In genomic region chr2:151676234-151676633, GRCm38 (mm10) we compare ENCODE assay signal across 13 mouse cellular contexts. TPM values are rescaled to one million over a fixed set of nuclear protein-coding genes. Genes with fewer than 3 reads are reported as not detected.
DNase-seq lines count a peak whose midpoint lies in the region; ATAC-seq lines count a peak whose summit lies in the region.
"Had no signal": no experiment of that assay in that cellular context is flagged by ENCODE, and none has a peak within 500 bp of the region (broad histone marks: within the 10 kb centered on the region; RNA-seq: fewer than 3 reads in every experiment).

No protein-coding gene starts in this region.

- no peak overlapping the region for H3K9ac ChIP-seq in limb, embryonic 11.5 days (ENCODE audit: low read length)
- no peak overlapping the region for H3K9ac ChIP-seq in neural tube, embryonic 13.5 days
- H3K9ac ChIP-seq: embryonic facial prominence, embryonic 15.5 days; liver, embryonic 14.5 days had no signal

- no peaks in the 10 kb centered on the region for H3K4me1 ChIP-seq in limb, embryonic 11.5 days (ENCODE audit: control insufficient read depth, insufficient read depth, low read length)
- H3K4me1 ChIP-seq in limb, embryonic 10.5 days = no peaks in the 10 kb centered on the region
- H3K4me1 ChIP-seq in neural tube, embryonic 13.5 days (replicated peaks) = no peaks in the 10 kb centered on the region
- H3K4me1 ChIP-seq: embryonic facial prominence, embryonic 15.5 days had no signal

- 0 out of 2 replicates have a peak, but pooled peaks have one; percentile 21 for ATAC-seq in limb, embryonic 11.5 days (ENCODE audit: insufficient number of reproducible peaks, low FRiP score, low TSS enrichment, low read depth)
- peak; percentile 32; the same call in 1 of the 2 replicates for ATAC-seq in neural tube, embryonic 13.5 days (ENCODE audit: low read depth)

- no peaks in the 10 kb centered on the region for H3K36me3 ChIP-seq in limb, embryonic 11.5 days (ENCODE audit: control insufficient read depth, insufficient read depth, low read length)
- H3K36me3 ChIP-seq in limb, embryonic 10.5 days = no peaks in the 10 kb centered on the region
- no peaks in the 10 kb centered on the region for H3K36me3 ChIP-seq in neural tube, embryonic 13.5 days
- H3K36me3 ChIP-seq: embryonic facial prominence, embryonic 15.5 days had no signal

- H3K4me3 ChIP-seq in limb, embryonic 11.5 days (ENCODE audit: low read depth, low read length) = no peak overlapping the region
- H3K4me3 ChIP-seq in limb, embryonic 10.5 days = no peak overlapping the region
- no peak overlapping the region for H3K4me3 ChIP-seq in neural tube, embryonic 13.5 days
- H3K4me3 ChIP-seq: embryonic facial prominence, embryonic 15.5 days had no signal

- no peak overlapping the region for H3K27ac ChIP-seq in limb, embryonic 11.5 days (replicated peaks; ENCODE audit: low read depth, low read length)
- no peak overlapping the region for H3K27ac ChIP-seq in limb, embryonic 10.5 days
- no peak overlapping the region for H3K27ac ChIP-seq in neural tube, embryonic 13.5 days (replicated peaks)
- H3K27ac ChIP-seq: embryonic facial prominence, embryonic 15.5 days; liver, embryonic 14.5 days had no signal

- DNase-seq in embryo, embryonic 10 days (ENCODE audit: low spot score) = peak; percentile 10
- no peak for DNase-seq in embryo, embryonic 9.5 days (ENCODE audit: extremely low spot score)
- no peak for DNase-seq in limb, embryonic 11.5 days (ENCODE audit: low spot score)
- DNase-seq in limb, embryonic 10.5 days (ENCODE audit: low spot score) = no peak
- peak; percentile 71 for DNase-seq in brain, adult 2 months (ENCODE audit: low read depth, low spot score)
- no peak for DNase-seq in B cell, adult 2 months
- DNase-seq in urinary bladder, postnatal 10 days (ENCODE audit: low spot score) = no peak
- DNase-seq: adrenal gland, postnatal 10 days; heart, postnatal 36 days; layer of hippocampus, adult 9-11 months had no signal

- no peak overlapping the region for H3K4me2 ChIP-seq in limb, embryonic 11.5 days (ENCODE audit: low read depth, severe bottlenecking)
- H3K4me2 ChIP-seq in neural tube, embryonic 13.5 days = no peak overlapping the region
- H3K4me2 ChIP-seq: embryonic facial prominence, embryonic 15.5 days had no signal

- H3K9me3 ChIP-seq in limb, embryonic 11.5 days (ENCODE audit: control insufficient read depth, low read length) = no peaks in the 10 kb centered on the region
- H3K9me3 ChIP-seq in limb, embryonic 10.5 days (replicated peaks) = no peaks in the 10 kb centered on the region
- H3K9me3 ChIP-seq in neural tube, embryonic 13.5 days = no peaks in the 10 kb centered on the region
- H3K9me3 ChIP-seq: embryonic facial prominence, embryonic 15.5 days had no signal

- whole genome bisulfite sequencing in limb, embryonic 11.5 days = 57% methylated on average over 2 of the region's 2 CpGs
- WGBS in limb, embryonic 10.5 days = 59% methylated on average over 2 of the region's 2 CpGs
- 71% methylated on average over 2 of the region's 2 CpGs for WGBS in neural tube, embryonic 13.5 days

- H3K27me3 ChIP-seq in limb, embryonic 11.5 days (ENCODE audit: control insufficient read depth, insufficient read depth, low read length) = no peaks in the 10 kb centered on the region
- peaks cover 3% of the 10 kb centered on the region; the same call in 1 of the 2 replicates for H3K27me3 ChIP-seq in limb, embryonic 10.5 days (ENCODE audit: low read depth, poor library complexity, severe bottlenecking)
- no peaks in the 10 kb centered on the region for H3K27me3 ChIP-seq in neural tube, embryonic 13.5 days
- H3K27me3 ChIP-seq: embryonic facial prominence, embryonic 15.5 days had no signal

RNA-seq across cellular contexts. Expression of gene Rad21l, which starts 7.9 kb away (rescaled TPM):
- not detected in 2 replicates for polyA plus RNA-seq in limb, embryonic 11.5 days (2014; fragmentation: Nextera tagmentation; extraction: Ambion mirVana)
- not detected in 2 replicates for polyA plus RNA-seq in limb, embryonic 10.5 days (2016; fragmentation: Nextera tagmentation; extraction: Ambion mirVana)
- polyA plus RNA-seq in neural tube, embryonic 13.5 days (2015; fragmentation: Nextera tagmentation; extraction: Ambion mirVana) = 0.11 TPM in 1 of 2 replicates, not detected in the other
- polyA plus RNA-seq: embryonic facial prominence, embryonic 15.5 days; liver, embryonic 14.5 days had no signal

RNA-seq across cellular contexts. Expression of gene Tmem74b, which starts 25.6 kb away (rescaled TPM):
- 1.7 and 2.3 TPM in 2 replicates for polyA plus RNA-seq in limb, embryonic 11.5 days (2014; fragmentation: Nextera tagmentation; extraction: Ambion mirVana)
- 2.3 and 2.8 TPM in 2 replicates for polyA plus RNA-seq in limb, embryonic 10.5 days (2016; fragmentation: Nextera tagmentation; extraction: Ambion mirVana)
- polyA plus RNA-seq in neural tube, embryonic 13.5 days (2015; fragmentation: Nextera tagmentation; extraction: Ambion mirVana) = 16.7 and 20.0 TPM in 2 replicates

RNA-seq across cellular contexts. Expression of gene Snph, which starts 43.8 kb away (rescaled TPM):
- 0.06 and 0.21 TPM in 2 replicates for polyA plus RNA-seq in limb, embryonic 11.5 days (2014; fragmentation: Nextera tagmentation; extraction: Ambion mirVana)
- polyA plus RNA-seq in limb, embryonic 10.5 days (2016; fragmentation: Nextera tagmentation; extraction: Ambion mirVana) = 0.14 and 0.30 TPM in 2 replicates
- polyA plus RNA-seq in neural tube, embryonic 13.5 days (2015; fragmentation: Nextera tagmentation; extraction: Ambion mirVana) = 16.6 and 18.3 TPM in 2 replicates

Comparison
In these comparisons a context has a peak if more than half of its experiments do, and no peak if none do; other contexts are left out.
1. DNase-seq: peak in embryo, embryonic 10 days (single experiment) and brain, adult 2 months (single experiment); none in embryo, embryonic 9.5 days (single experiment), limb, embryonic 11.5 days (single experiment), limb, embryonic 10.5 days (single experiment), B cell, adult 2 months (0 of 2) and urinary bladder, postnatal 10 days (single experiment).
2. RNA of gene Snph, which starts 43.8 kb away (polyA plus RNA-seq): 16.6 to 18.3 TPM in neural tube, embryonic 13.5 days; 0.06 to 0.21 TPM in limb, embryonic 11.5 days and 0.14 to 0.30 TPM in limb, embryonic 10.5 days; every median in the first group is over 10 times any median in the second.